Mouse (Mus musculus) erythroblast, adult 5-6 weeks (primary cell): ENCODE measurements at regions not wholly inside any gene's neighbourhood (a gene's known extent, or its start where the extent isn't known, plus 50 kb on each side); places are given as distances from the start of the nearest gene placed in this dataset.

Experiments
- ATAC-seq: replicated peaks from 2 replicates; pipeline ENCODE4 v1.8.0; 2016; ENCODE audit warnings: moderate number of reproducible peaks, mild to moderate bottlenecking, moderate TSS enrichment, inconsistent platforms; ENCODE audit not compliant: poor library complexity, low FRiP score, severe bottlenecking

- ATAC-seq, result no peak
Measured at GRCm38 (mm10) chr3:52929827-52930605, 87.0 kb downstream of the Cog6 start.

DNA sequence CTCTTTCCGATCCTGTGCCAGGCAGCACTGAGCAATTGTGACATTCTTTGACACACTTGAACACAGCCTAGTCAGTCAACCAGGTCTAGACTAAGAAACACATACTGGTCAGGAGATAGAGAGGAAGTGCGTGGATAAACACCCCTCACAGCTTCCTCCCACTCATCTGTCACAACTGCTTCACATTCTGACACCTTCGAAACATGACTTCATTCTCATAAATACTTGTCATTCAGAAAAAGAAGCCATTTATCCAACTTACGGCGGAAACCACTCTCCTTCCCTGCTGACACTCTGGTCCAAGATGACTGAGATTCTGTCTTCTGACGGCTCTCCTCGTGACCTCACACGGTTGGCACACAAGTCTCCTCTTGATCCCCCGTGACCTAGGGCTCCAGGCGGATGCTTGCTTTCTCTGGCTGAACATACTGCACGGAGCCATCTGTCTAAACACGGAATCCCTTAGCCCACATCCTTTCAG, 89.6 kb downstream of the Cog6 start:
- no peak for ATAC-seq

DNA sequence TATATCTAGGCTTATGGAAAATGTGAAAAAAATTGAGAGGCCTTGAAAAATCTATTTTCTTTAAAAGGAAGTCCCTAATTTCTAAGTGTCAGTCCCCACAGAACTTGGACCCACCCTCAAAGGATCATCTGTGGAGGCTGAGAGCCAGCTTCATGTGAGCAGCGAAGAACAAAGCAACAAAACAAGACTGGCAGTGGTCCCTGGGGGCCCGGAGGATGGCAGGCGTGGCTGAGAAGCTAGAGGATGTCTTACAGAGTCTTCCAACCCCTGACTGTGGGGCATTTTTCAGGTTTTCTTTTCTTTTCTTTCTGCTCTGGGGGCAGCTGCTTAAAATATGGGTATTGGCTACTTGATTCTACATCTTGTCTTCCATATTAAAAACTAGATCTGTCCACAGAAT, 90.5 kb downstream of the Cog6 start:
- ATAC-seq, result no peak

DNA sequence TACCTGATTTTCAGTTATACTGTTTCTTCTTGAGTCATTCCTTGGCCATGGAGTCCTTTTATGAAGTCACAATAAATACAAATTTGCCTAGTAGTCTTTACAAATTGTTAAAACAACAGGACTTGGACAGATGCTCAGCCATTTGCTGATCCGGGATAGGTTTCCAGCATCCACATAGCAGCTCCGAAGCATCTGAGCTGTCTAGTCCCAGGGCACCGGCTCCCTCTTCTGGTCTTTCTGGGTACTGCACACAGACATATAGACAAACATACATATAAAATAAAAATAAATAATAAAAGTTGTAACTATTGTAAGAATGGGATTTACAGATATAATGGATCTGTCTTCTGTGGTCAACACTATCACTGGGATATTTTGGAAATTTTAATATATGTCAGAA, 91.8 kb downstream of the Cog6 start:
- ATAC-seq, result no peak

- ATAC-seq, result no peak
Measured at GRCm38 (mm10) chr3:52924631-52925030, 92.4 kb downstream of the Cog6 start.

- no peak for ATAC-seq
Measured at GRCm38 (mm10) chr3:52923824-52924559, 93.0 kb downstream of the Cog6 start.

DNA sequence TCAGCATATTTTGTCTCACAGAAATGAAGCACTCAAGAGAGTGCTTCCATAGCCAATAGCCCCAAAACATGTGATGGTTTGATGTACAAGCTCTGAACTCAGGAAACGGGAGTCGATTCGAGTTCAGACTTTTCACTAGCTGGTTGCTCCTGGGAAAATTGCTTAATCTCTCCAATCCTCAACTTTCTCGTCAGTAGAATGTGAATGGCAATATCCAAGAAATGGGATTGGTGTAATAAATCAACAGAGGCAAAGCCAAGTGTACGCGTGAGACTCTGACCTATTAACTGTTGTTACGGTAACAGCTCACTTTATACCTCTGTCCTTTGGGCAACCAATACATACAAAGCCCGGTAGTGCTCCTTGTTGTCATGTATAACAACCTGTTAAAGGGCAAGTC, 94.6 kb downstream of the Cog6 start:
- no peak for ATAC-seq

- ATAC-seq, result no peak
Measured at GRCm38 (mm10) chr3:52906823-52907564, 110.0 kb downstream of the Cog6 start.

- ATAC-seq, result no peak
Measured at GRCm38 (mm10) chr3:52904028-52904427, 113.0 kb downstream of the Cog6 start.

DNA sequence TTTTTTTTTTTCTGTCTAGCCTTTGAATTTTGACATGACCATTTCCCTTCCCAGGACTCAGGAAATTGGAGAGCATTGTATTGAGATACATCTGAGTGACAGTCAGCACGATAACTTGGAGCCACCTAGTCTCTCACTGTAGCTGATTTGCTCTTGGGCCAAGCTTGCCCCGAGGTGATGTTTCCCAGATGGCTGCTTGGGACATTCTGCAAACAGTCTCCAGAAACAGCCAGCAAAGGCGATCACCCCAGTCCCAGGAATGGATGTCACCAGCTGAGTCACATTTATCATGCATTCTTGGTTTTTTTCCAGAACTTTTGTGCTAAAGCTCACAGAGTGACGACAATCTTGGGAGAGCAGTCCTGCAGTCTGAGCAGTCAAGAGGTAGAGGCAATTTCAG, 119.4 kb downstream of the Cog6 start:
- no peak for ATAC-seq

GRCm38 (mm10) chr3:52896462-52896861, 120.6 kb downstream of the Cog6 start:
- ATAC-seq, result no peak

GRCm38 (mm10) chr3:52895751-52896150, 121.3 kb downstream of the Cog6 start:
- ATAC-seq, result no peak

GRCm38 (mm10) chr3:52894812-52895211, 122.2 kb downstream of the Cog6 start:
- ATAC-seq, result no peak

- no peak for ATAC-seq
Measured at GRCm38 (mm10) chr3:52889156-52889715, 127.8 kb downstream of the Cog6 start.

GRCm38 (mm10) chr3:52881981-52882380, 135.1 kb downstream of the Cog6 start:
- no peak for ATAC-seq

GRCm38 (mm10) chr3:52881139-52881538, 135.9 kb downstream of the Cog6 start:
- no peak for ATAC-seq

- no peak for ATAC-seq
Measured at GRCm38 (mm10) chr3:52879700-52880099, 137.3 kb downstream of the Cog6 start.

GRCm38 (mm10) chr3:52878334-52878733, 138.7 kb downstream of the Cog6 start:
- ATAC-seq, result no peak

GRCm38 (mm10) chr3:52872260-52872659, 144.8 kb downstream of the Cog6 start:
- ATAC-seq, result no peak

DNA sequence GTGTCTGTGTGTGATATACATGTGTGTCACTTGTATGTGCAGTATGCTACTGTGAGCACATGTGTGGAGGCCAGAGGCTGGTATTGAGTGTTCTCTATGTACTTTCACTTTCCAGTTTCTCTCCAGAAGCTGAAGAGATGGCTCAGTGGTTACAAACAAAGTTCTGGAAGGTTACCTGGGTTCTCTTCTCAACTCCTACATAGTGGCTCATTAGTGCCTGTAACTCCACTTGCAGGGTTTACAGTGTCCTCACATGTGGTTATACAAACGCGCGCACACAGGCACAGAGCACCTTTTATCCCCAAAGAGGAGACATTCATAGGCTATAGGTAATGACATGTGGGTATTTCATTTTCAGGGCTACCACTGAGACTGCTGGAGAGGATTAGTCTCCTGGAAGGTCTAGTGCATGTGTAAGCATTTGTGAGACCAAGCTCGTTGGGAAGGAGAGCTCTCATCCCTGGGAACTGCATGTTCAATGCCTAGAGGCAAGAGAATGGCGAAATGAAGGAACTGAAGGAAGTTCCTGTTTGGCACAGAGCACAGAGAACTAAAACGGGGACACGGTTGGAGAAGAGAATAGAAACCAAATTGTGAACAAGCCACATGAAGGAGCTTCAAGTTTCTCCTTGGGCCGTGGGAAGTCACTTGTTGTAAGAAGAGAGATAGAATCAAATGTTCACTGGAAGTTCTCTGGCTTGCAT, 153.7 kb downstream of the Cog6 start:
- no peak for ATAC-seq
